ENCODE assay signal across 8 mouse cellular contexts in genomic region chr5:115158040-115158983, GRCm38 (mm10). TPM values are rescaled to one million over a fixed set of nuclear protein-coding genes. Genes with fewer than 3 reads are reported as not detected.
DNase-seq lines count a peak whose midpoint lies in the region; ATAC-seq lines count a peak whose summit lies in the region.

Gene Mlec (minus strand): TSS chr5:115158179.

- H3K36me3 ChIP-seq in hindbrain, embryonic 15.5 days, result no peaks in the 10 kb centered on the region

- H3K4me2 ChIP-seq in hindbrain, embryonic 15.5 days, result peak within 1 kb of the TSS; percentile 92

- ATAC-seq in hindbrain, embryonic 15.5 days (ENCODE audit: low FRiP score, low read depth), result peak; percentile 97

- peak within 1 kb of the TSS; percentile 76 for H3K4me3 ChIP-seq in hindbrain, embryonic 15.5 days

- peaks cover 53% of the 10 kb centered on the region for H3K4me1 ChIP-seq in hindbrain, embryonic 15.5 days (replicated peaks)

- peak within 1 kb of the TSS; percentile 98 for H3K27ac ChIP-seq in hindbrain, embryonic 15.5 days (replicated peaks)

- no peaks in the 10 kb centered on the region for H3K27me3 ChIP-seq in hindbrain, embryonic 15.5 days

- H3K9ac ChIP-seq in hindbrain, embryonic 15.5 days, result peak within 1 kb of the TSS; percentile 81

- peak; percentile 99 for DNase-seq in R1 (ENCODE audit: low read depth, low spot score)
- peak; percentile 99 for DNase-seq in cerebellum, postnatal 25 days
- peak; percentile 99 to 100 for DNase-seq in frontal cortex, postnatal 36 days (ENCODE audit: low spot score in 2 of 2)
- DNase-seq in left cerebral cortex, adult 11 months (ENCODE audit: low spot score), result peak; percentile 98
- DNase-seq in lung, postnatal 4 days, result peak; percentile 99 to 100
- DNase-seq in retina, postnatal 7 days (ENCODE audit: low read depth, low spot score), result peak; percentile 96
- peak; percentile 99 for DNase-seq in urinary bladder, adult 2 months (ENCODE audit: low spot score)

- no peaks in the 10 kb centered on the region for H3K9me3 ChIP-seq in hindbrain, embryonic 15.5 days

- WGBS in hindbrain, embryonic 15.5 days, result under 1% methylated on average over 77 of the region's 78 CpGs

RNA-seq across cellular contexts. Expression of gene Mlec, which starts in this region (rescaled TPM):
- 30.6 and 33.6 TPM in 2 replicates for polyA plus RNA-seq in hindbrain, embryonic 15.5 days (2015; fragmentation: Nextera tagmentation; extraction: Ambion mirVana)
- polyA plus RNA-seq in urinary bladder, adult 2 months (2012; rRNA removed), result 82.1 and 95.2 TPM in 2 replicates

Comparison
In these comparisons a context has a peak if more than half of its experiments do, and no peak if none do; other contexts are left out.
1. Peak in every context shown above with its lines: DNase-seq, ATAC-seq, H3K4me3 ChIP-seq and H3K27ac ChIP-seq.